Mouse (Mus musculus): ENCODE data around the gene H2-Ab1. TPM values are rescaled to one million over a fixed set of nuclear protein-coding genes. Genes with fewer than 3 reads are reported as not detected.

H2-Ab1 gene
- polyA plus RNA-seq, 1 experiment from 2014 or later: 2.8 TPM

GRCm38 (mm10) chr17:34295891-34296794 lies 38.7 kb downstream of the H2-Ab1 start:
- Histone ChIP-seq H3K4me3 (replicated peaks) (peak overlapping the region; percentile 36), H3K9ac (replicated peaks) (0 out of 2 replicates have a peak overlapping the region, but pooled peaks have one; percentile 14), H3K9me3 (no peaks in the 10 kb centered on the region), H3K4me2 (peak overlapping the region; percentile 51), H3K36me3 (no peaks in the 10 kb centered on the region), H3K27me3 (peaks cover 4% of the 10 kb centered on the region; the same call in 1 of the 2 replicates), H3K4me1 (replicated peaks) (no peaks in the 10 kb centered on the region), H3K27ac (no peak overlapping the region)
- no peak for ATAC-seq (ENCODE audit: insufficient number of reproducible peaks, insufficient read depth, low FRiP score, low TSS enrichment, low read depth)
- 22% methylated on average over 23 of the region's 23 CpGs for WGBS

GRCm38 (mm10) chr17:34299356-34299755 lies 41.9 kb downstream of the H2-Ab1 start:
- Histone ChIP-seq H3K27ac (no peak overlapping the region), H3K4me1 (replicated peaks) (no peaks in the 10 kb centered on the region), H3K4me2 (no peak overlapping the region), H3K9ac (replicated peaks) (no peak overlapping the region), H3K27me3 (peaks cover 4% of the 10 kb centered on the region; the same call in 1 of the 2 replicates), H3K36me3 (no peaks in the 10 kb centered on the region), H3K4me3 (replicated peaks) (no peak overlapping the region), H3K9me3 (no peaks in the 10 kb centered on the region)
- ATAC-seq (ENCODE audit: insufficient number of reproducible peaks, insufficient read depth, low FRiP score, low TSS enrichment, low read depth): no peak
- WGBS: 70% methylated on average over 3 of the region's 3 CpGs

- Histone ChIP-seq H3K4me3 (replicated peaks) (no peak overlapping the region), H3K4me1 (replicated peaks) (no peaks in the 10 kb centered on the region), H3K27ac (no peak overlapping the region), H3K27me3 (peaks cover 4% of the 10 kb centered on the region; the same call in 1 of the 2 replicates), H3K4me2 (no peak overlapping the region), H3K9ac (replicated peaks) (no peak overlapping the region), H3K9me3 (no peaks in the 10 kb centered on the region), H3K36me3 (no peaks in the 10 kb centered on the region)
- ATAC-seq (ENCODE audit: insufficient number of reproducible peaks, insufficient read depth, low FRiP score, low TSS enrichment, low read depth): no peak
- 87% methylated on average over 8 of the region's 8 CpGs for WGBS
Observed at GRCm38 (mm10) chr17:34300071-34300470, 42.6 kb downstream of the H2-Ab1 start.

DNA sequence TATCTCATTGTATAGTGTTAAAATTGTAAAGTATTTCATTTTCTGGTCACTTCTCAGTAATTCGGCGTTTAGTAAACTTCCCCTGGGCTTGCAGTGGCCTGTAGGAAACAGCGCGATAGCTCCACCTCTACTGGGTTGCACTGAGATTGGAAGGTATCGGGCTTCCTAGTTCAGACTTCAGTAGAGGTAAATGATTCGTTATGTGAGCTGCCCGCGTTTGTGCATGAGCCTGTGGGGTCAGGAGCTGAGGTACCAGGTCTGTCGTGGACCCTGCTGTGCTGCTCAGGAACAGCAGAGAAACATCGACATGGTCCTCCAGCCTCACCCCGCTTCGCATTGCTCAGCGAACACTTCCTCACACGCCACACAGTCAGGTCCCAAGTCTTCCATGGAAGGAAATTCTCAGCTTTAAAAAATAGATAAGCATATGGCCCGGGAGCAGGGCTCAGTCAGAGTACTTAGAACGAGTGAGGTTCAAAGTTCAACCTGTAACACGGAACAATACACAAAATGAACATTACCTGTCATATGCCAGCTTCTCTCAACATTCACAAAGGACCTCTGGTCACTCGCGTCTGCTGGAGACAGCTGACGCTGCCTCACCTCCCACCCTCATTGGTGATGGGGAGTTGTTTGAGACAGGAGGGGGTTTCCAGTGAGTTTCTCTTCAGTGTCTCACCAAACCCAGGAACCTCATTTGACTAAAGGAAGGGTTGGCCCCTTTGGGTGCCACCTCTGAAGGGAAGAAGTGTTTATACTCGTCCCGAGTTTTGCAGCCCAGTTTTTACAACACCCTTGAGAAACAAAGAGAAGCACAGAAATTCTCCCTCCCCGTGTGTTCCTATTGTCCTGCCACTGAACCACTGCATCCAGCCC lies 43.4 kb downstream of the H2-Ab1 start:
- Histone ChIP-seq H3K9me3 (no peaks in the 10 kb centered on the region), H3K4me1 (replicated peaks) (no peaks in the 10 kb centered on the region), H3K9ac (replicated peaks) (no peak overlapping the region), H3K36me3 (no peaks in the 10 kb centered on the region), H3K4me2 (no peak overlapping the region), H3K4me3 (replicated peaks) (no peak overlapping the region), H3K27me3 (peaks cover 4% of the 10 kb centered on the region; the same call in 1 of the 2 replicates), H3K27ac (no peak overlapping the region)
- 75% methylated on average over 23 of the region's 23 CpGs for WGBS
- no peak for ATAC-seq (ENCODE audit: insufficient number of reproducible peaks, insufficient read depth, low FRiP score, low TSS enrichment, low read depth)

GRCm38 (mm10) chr17:34301670-34302190 lies 44.2 kb downstream of the H2-Ab1 start:
- no peak overlapping the region for H3K9ac ChIP-seq (replicated peaks)
- no peak for ATAC-seq (ENCODE audit: insufficient number of reproducible peaks, insufficient read depth, low FRiP score, low TSS enrichment, low read depth)
- no peak overlapping the region for H3K4me2 ChIP-seq
- H3K27me3 ChIP-seq: peaks cover 1% of the 10 kb centered on the region; the same call in 1 of the 2 replicates
- H3K9me3 ChIP-seq: no peaks in the 10 kb centered on the region
- WGBS: 83% methylated on average over 4 of the region's 4 CpGs
- H3K4me1 ChIP-seq (replicated peaks): no peaks in the 10 kb centered on the region
- H3K27ac ChIP-seq: no peak overlapping the region
- H3K4me3 ChIP-seq (replicated peaks): no peak overlapping the region
- H3K36me3 ChIP-seq: no peaks in the 10 kb centered on the region

DNA sequence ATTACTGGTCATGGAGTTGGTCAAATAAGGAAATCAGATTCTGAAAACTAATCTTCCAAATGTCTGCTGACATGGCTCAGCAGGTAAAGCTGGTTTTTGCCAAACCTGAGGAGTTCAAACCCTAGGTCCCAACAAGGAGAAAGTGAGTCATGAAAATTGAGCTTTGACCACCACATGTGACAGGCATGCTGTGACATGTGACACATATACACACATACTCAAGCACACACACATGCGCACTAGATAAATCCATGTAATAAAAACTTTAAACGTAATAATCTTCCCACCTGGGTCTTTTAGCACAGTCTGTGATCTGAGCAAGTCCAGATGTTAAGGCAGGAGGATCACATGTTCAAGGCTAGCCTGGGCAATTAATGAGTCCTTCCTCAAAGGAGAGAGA lies 46.3 kb downstream of the H2-Ab1 start:
- H3K9me3 ChIP-seq: no peaks in the 10 kb centered on the region
- no peak for ATAC-seq (ENCODE audit: insufficient number of reproducible peaks, insufficient read depth, low FRiP score, low TSS enrichment, low read depth)
- H3K27me3 ChIP-seq: no peaks in the 10 kb centered on the region
- H3K27ac ChIP-seq: no peak overlapping the region
- H3K4me1 ChIP-seq (replicated peaks): no peaks in the 10 kb centered on the region
- 63% methylated on average over 2 of the region's 2 CpGs for WGBS
- H3K9ac ChIP-seq (replicated peaks): no peak overlapping the region
- H3K4me3 ChIP-seq (replicated peaks): no peak overlapping the region
- H3K36me3 ChIP-seq: no peaks in the 10 kb centered on the region
- no peak overlapping the region for H3K4me2 ChIP-seq

GRCm38 (mm10) chr17:34304751-34305150 lies 47.3 kb downstream of the H2-Ab1 start:
- Histone ChIP-seq H3K4me1 (replicated peaks) (no peaks in the 10 kb centered on the region), H3K9me3 (no peaks in the 10 kb centered on the region), H3K9ac (replicated peaks) (no peak overlapping the region), H3K4me2 (no peak overlapping the region), H3K4me3 (replicated peaks) (no peak overlapping the region), H3K27me3 (no peaks in the 10 kb centered on the region), H3K36me3 (no peaks in the 10 kb centered on the region), H3K27ac (no peak overlapping the region)
- 5% methylated on average over 4 of the region's 4 CpGs for WGBS
- no peak for ATAC-seq (ENCODE audit: insufficient number of reproducible peaks, insufficient read depth, low FRiP score, low TSS enrichment, low read depth)

DNA sequence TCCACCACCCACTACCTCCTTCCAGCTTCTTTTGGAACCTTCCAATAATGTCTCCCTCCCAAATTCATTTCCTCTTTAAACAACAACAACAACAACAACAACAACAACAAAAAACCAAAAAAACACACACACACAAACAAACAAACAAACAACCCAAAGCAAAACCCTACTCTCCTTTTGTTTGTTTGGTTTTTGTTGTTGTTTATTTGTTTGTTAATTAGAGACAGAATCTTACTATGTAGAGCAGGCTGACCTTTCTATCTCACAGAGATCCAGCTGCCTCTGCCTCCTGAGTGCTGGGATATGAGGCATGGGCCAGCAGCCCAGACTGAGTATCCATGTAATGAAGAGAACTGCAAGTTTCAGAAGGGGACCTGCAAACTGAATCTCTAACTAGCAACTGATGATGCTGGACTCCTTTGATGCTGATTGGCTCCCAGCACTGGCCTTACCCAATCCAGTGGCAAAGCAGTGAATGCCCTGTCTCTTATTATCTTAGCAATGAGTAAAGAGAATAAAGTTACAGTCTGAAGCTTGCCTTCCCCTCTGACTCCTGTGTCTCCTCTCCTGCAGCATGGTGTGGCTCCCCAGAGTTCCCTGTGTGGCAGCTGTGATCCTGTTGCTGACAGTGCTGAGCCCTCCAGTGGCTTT lies 48.0 kb downstream of the H2-Ab1 start, which contains the start of gene H2-Eb1:
Gene H2-Eb1 (plus strand): TSS at position 488 of the 651 bp plus-strand sequence.
- Histone ChIP-seq H3K27ac (no peak within 1 kb of the TSS), H3K4me1 (replicated peaks) (no peaks in the 10 kb centered on the region), H3K9me3 (no peaks in the 10 kb centered on the region), H3K36me3 (no peaks in the 10 kb centered on the region), H3K27me3 (no peaks in the 10 kb centered on the region), H3K4me3 (replicated peaks) (no peak within 1 kb of the TSS), H3K4me2 (no peak within 1 kb of the TSS), H3K9ac (replicated peaks) (no peak within 1 kb of the TSS)
- ATAC-seq (ENCODE audit: insufficient number of reproducible peaks, insufficient read depth, low FRiP score, low TSS enrichment, low read depth): peak; percentile 26; the same call in 1 of the 2 replicates

DNA sequence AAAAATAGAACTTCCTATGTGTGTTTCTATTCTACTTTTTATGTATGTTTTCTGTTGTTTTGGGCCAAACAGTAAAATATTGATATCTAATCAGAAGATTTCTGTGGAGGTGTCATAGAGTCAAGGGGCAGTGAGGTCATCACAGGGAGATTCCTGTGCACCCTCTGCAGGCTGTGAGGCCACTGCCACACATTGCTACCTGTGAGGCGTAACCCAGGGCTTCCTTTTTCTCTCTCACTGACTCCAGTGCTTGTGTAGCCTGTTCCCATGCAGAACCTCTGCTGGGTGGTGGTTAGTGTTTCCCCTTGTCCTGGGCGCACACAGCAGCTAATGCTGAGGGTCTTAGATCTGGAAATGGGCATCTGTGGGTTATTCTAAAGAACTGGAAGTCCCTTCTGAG lies 48.9 kb downstream of the H2-Ab1 start:
- Histone ChIP-seq H3K4me1 (replicated peaks) (no peaks in the 10 kb centered on the region), H3K27me3 (no peaks in the 10 kb centered on the region), H3K4me2 (no peak overlapping the region), H3K9me3 (no peaks in the 10 kb centered on the region), H3K9ac (replicated peaks) (no peak overlapping the region), H3K27ac (no peak overlapping the region), H3K4me3 (replicated peaks) (no peak overlapping the region), H3K36me3 (no peaks in the 10 kb centered on the region)
- no peak for ATAC-seq (ENCODE audit: insufficient number of reproducible peaks, insufficient read depth, low FRiP score, low TSS enrichment, low read depth)
- 81% methylated on average over 2 of the region's 2 CpGs for WGBS

DNA sequence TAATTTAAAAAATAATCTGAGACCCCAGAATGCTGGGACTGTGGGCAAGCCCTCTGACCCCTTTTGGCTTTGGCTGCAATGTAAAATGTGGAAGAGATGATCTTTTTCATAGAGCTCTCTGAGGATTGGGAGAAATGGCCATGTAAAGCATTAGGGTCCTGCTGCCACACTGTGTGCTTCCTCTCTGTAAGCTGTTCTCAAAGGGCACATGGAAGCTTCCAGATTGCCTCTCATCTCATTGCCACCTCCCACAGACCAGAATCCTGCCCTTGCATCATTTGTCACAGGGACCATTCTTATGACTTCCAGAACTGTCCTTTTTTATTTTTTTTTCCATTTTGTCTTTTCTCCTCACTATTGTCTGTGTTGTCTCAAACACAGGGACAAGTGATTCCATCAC lies 49.7 kb downstream of the H2-Ab1 start:
- ATAC-seq (ENCODE audit: insufficient number of reproducible peaks, insufficient read depth, low FRiP score, low TSS enrichment, low read depth): no peak
- H3K9me3 ChIP-seq: no peaks in the 10 kb centered on the region
- no peak overlapping the region for H3K27ac ChIP-seq
- no peaks in the 10 kb centered on the region for H3K27me3 ChIP-seq
- no peaks in the 10 kb centered on the region for H3K36me3 ChIP-seq
- no peak overlapping the region for H3K4me2 ChIP-seq
- H3K9ac ChIP-seq (replicated peaks): no peak overlapping the region
- no peaks in the 10 kb centered on the region for H3K4me1 ChIP-seq (replicated peaks)
- no peak overlapping the region for H3K4me3 ChIP-seq (replicated peaks)
